Mouse (Mus musculus) olfactory bulb, adult 2 months (tissue): ENCODE results near the gene Gm11639.

Source experiments
- CTCF ChIP-seq: fragments of 200-500 bp; IDR thresholded peaks from 2 replicates; pipeline ENCODE4 v1.5.1; 2012; ENCODE audit warnings: low read depth, mild to moderate bottlenecking, low read length, moderate library complexity; ENCODE audit not compliant: insufficient read depth
- POLR2A ChIP-seq: fragments of 200-500 bp; IDR thresholded peaks from 2 replicates; pipeline ENCODE4 v1.6.1; 2012; ENCODE audit warnings: mild to moderate bottlenecking, low read depth, low read length, moderate library complexity; ENCODE audit not compliant: insufficient read depth

DNA sequence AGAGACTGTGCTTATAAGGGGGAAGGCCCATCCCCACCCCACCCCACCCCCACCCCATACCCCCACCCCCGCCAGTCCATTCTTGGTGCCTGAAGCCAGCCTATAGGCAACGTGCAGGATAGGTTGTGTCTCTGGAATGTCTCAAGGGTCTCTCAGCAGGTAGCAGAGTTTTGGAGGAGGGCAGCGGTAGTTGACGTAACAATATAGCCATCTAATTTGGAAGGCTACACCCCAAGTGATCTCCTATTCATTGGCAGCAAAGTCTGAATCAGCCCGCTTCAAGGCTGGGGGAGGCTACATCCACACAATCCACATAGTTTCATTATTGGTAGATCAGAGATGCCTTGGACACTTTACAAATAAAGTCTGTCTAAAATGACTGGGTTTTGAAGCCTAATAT is 292.5 kb downstream of the Gm11639 start:
- TF ChIP-seq CTCF (no peak), POLR2A (no peak)
